Mouse (Mus musculus) cerebellum, postnatal 25 days (tissue): ENCODE measurements around the gene Atp2c2.

Experiments used
- DNase-seq, 2 experiments: peaks; one replicate each; pipeline ENCODE4 v3.0.0; 2021; ENCODE audit warnings: mixed read lengths in 2 of 2

Atp2c2 gene

DNA sequence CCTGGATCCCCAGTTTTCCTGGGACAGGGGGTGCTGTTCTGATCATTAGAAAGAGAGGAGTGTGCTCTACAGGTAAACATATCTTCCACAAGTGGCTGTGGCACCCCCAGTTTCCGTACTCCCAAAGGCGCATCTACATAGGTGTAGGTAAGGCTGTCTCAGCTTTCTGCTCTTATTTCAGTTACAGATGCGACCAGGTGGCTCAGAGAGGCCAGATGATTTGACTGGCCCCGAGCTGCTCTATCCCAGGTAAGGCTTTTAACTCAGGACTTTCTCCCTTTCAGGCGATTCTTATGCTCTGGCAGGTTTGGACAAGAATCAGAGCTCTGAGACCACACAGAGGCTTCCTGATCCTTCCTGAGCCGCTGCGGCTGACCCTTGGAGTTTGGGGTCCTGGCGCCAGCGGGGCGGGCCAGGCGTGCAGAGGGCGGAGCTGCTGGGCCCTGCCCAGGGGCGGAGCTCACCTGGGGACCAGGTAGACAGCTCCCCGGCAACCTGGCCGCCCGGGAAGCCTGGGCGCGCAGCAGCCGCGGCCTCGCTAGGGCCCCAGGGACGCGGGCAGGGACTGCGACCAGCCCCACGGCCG is at the start of gene Atp2c2:
TSS of gene Atp2c2 (plus strand) at position 461 of the 586 bp plus-strand sequence.
- DNase-seq: no peak

DNA sequence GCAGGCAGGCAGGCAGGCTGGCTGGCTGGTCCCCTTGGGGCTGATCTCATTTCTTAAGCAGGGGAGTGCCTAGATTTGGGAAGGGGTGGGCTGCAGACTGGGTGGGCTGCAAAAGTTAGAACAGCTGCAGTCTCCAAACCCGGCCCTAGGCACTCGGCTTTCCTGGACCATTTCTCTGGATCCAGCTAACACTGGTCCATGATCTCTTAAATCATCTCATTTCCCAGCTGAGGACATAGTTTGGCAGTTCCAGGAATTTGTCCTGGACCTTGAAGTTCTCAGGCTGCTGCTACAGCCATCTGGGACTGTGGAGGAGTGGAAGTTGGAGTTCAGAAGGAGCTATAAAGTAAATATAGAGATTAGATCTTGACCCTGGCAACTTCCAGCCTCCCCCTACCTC is 48.5 kb upstream of the Atp2c2 start:
- no peak for DNase-seq

DNA sequence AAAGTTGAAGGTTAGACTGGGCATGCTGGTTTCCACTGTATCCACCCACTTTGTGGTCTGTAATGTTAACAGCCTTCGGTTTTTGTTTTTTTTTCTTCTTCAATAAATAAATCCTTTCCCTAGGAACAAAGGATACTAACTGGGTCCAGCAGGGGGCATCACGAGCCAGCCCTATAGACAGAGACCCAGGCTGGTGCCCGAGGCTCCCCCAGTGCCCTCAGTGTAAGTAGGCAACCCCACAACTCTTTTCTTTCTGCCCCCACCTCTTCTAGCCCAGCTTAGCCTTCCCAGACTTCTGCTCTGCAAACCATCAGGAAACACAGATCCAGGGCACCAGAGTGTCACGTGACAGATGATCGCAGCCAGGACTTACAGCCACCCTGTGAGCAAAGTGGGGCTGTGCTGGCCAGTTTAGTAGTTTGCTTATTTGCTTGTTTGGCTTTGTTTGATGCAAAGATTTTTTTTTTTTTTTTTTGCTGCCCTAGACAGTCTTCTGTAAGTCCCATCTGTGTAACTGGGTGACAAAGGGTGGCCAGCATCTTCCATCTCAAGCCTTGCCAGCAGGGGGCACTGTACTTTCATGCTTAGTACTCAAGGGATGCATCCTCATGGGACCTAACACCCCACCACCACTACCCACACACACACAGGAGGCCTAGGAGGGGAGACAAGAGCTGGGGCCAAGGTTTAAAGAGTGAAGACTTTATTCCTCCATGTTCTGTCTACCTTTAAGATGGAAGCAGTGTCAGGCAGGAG is 42.9 kb upstream of the Atp2c2 start:
- DNase-seq: peak in 1 of 2 experiments; percentile 27

DNA sequence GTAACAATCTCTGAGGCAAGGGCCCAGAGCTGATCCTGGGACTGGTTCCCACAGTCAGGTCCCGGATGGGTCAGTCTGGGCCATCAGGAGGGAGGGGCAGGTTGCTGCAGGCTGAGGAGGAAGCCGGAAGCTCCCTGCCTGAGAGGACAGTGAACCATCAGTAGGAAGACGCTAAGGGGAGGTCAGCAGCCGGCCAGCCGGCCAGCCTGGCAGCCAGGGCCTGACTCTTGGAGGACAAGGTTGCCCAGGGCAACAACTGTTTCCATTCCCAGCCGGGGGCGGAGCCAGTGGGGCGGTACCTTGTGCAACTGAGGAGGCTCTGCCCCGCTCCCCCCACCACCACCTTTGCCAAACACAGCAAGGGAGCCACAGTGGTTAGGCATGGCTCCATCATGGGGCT is 38.7 kb upstream of the Atp2c2 start:
- DNase-seq: peak in 1 of 2 experiments; percentile 43

DNA sequence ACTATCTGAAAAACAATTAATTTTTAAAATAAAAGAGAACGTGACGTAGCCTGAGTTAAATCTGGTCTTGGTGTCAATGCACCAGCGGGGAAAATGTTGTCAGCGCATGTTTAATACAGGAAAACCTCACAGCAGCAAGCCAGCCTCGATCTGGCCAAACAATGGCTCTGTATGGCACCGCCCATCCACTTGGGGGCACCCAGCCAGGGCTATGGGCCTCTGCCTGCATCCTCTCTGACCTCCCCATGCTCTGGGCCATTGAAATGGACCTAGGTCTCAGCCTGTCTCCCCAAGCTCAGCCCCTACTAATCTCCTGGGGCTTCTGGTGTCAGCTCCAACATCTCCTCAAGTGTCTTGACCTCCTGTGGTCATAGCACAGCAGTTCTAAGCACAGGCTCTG is 37.9 kb upstream of the Atp2c2 start:
- DNase-seq: no peak

DNA sequence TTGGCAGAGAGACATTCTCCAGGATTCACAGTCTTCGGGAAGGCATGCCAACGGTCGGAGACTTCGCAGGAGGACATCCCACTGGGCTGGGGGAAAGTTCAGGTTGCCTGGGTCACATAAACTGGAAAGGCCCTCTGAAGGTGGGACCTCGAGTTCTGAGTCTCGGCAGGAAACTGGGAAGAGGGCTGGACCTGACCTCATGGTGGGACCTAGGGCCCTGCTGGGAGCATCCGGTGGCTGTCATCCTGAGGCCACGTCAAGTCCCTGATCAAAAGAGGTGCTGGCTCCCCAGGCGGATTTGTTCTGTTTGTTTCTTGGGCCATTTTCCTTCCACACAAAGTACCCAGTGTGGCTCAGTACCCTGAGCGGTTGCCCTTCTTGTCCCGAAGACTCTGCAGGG is 36.4 kb upstream of the Atp2c2 start:
- no peak for DNase-seq

DNA sequence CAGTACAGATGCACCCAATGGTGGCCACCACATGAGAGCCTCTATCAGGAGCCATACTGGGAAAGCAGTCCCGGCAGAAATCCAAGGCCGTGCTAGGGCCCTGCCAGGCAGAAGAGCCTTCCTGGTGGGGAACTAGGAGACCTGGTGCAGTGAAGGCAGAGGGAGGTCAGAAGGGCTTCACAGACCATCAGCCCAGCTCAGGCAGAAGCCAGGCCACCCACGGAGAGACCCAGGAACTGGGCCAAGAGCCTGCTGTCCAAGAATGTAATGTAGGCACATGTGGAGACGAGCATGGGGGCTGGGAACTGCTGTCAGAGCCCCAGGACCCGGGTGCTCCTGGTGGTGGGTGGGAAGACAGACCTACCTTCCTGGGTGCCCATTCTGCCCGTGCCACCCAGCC is 34.5 kb upstream of the Atp2c2 start:
- peak in 1 of 2 experiments; percentile 18 for DNase-seq

DNA sequence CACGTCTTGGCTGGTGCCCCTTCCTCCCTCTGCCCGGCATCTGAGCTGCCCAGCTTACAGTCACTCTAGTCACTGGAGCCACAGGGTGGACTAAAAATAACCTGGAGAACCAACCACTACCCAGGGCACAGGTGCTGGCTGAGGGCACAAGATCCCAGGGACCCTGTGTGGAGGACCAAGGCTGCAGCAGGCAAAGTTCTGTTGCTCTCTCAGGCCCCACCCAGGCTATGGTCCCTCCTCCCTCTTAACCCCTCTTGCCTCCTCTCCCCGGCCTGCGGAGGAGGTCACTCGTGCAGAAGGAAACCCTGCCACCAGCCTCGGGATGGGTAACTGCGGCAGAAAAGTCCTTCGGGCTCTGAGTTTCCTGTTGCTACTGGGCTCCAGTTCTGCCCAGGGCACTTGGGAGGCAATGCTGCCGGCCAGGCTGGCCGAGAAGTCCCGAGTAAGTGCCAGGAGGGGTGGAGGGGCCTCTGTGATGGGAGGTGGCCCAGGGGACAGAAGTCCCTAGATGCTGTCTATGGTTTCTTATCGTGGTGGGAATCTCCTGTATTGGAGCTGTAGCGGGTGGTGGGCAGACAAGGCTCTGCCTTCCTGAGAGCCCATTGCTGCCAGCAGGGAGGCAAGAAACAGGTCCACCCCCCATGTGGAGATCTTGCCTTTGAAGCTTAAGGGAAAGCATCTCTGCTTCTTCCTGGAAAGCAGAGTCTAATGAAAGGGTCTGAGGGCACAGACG is 33.4 kb upstream of the Atp2c2 start, which contains the start of gene Wfdc1:
TSS of gene Wfdc1 (plus strand) at position 147 of the 733 bp plus-strand sequence.
- DNase-seq: peak in 1 of 2 experiments; percentile 13

DNA sequence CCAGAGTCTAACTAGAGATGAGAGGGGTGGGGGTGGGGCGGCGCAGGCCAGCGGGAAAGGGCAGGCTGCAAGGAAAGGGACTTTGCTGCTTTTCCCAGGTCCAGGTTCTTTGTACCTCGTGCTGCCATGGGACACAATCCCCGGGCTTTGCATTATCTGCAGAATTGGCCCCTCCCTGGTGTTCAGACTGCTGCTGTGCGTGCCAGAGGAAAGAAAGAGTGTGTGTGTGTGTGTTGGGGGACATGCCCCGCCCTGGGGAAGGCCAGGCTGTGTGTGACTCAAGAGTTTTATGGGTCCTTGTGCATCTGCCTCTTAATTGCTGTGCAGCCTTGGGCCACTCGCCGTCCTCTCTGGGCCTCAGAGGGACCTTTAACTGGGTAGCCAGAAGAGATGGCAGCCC is 31.4 kb upstream of the Atp2c2 start:
- no peak for DNase-seq

DNA sequence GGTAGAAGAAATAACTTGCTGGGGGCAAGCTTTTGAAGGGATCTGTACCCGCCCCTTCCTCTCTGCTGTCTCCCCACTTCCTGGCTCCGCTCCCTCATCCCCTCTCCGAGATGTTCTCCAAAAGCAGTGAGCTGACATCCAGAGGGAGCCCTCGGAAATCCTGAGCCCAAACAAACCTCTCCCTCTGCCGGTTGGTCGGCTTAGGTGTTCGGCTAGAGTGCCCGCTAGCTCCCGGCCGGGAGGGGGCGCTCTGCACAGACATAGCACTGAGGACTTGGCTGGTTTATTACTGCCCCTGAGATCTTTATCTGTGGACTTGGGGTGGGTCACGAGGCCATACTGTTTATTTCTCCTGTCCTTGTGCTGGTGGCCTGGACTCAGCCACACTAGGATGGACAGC is 30.5 kb upstream of the Atp2c2 start:
- no peak for DNase-seq

DNA sequence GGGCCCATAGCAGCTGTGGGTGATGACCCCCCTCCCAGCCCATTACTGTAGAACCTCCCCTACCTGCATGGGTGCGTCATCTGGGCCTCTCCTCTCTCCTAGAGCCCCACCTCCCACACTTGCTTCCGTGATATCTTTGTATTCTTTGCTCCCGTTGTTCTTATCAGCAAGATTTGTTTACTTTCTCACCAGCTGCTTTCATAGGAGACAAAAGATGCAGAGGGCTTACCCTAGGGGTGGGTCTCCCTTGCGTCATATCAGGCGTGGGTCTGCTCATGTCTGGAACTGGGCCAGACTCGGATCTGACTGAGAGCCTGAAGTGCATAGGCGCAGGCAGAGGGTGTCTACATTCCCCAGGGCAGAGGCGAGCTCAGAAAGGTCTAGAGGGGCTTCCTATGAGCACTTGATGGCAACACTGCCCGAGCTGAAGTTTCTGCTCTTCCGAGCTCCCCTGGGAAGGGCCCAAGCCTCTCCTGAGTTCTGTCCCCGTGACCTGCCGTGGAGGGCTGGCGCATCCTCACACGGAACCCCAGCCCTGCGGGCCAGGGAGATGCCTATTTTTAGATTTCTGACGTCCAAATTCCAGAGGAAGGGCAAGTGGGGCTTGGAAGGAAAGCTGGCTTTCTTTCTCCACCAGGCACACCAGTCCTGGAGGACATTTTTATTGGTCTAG is 29.3 kb upstream of the Atp2c2 start:
- DNase-seq: no peak

DNA sequence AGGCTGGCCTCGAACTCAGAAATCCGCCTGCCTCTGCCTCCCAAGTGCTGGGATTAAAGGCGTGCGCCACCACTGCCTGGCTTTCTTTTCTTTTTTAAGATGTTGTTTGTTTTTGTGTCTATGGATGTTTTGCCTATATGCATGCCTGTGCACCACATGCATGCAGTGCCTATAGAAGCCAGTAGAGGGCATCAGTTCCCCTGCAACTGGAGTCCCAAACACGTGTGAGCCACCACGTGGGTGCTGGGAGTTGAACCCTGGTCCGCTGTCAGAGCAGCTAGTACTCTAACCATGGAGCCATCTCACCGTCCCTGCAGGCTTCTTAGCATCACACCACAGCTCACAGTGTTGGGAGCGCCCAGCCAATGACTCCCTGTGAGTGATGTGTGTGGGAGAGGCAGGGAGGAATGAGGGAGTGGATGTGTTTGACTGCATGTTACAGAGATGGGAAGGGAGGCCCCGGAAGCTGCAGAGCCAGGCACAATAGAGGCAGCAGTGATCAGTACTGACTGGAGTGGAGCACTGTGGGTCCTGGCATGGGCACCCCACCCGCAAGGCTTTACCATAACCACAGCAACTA is 25.7 kb upstream of the Atp2c2 start:
- DNase-seq: no peak

DNA sequence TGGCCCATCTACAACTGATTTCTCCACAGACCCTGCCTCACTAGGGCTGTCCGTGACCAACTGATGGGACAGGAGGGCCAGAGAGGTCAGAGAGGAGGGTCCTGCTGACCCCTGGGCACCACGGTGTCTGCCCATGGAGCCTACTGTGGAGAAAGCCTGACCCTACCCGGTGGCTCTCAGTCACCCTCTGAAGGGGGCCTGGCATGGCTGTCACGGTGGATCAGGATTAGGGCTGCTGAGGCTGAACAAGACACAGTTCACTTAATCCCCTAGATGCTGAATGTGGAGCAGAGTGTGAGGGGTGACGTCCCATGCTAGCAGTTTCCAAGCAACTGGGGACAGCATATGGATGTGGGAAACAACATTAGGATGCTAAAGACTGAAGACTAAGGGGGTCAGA is 24.4 kb upstream of the Atp2c2 start:
- no peak for DNase-seq

DNA sequence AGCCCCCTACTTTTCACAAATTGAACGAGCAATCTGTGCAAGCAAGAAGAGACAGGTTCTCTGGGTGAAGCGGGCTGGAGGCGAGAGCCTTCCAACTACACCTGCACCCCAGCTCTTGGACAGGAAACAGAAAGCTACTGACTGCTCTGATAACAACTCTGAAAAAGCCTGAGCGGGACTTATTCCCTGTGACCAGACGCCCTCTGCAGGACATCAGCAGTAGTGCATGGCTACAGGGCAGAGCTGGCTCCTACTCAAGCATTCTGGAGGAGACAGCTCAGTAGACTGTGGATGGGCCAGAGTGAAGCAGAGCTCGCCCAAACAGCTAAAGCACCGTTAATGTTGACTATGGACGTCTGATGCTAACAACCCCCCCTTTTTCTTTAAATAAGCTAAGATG is 23.4 kb upstream of the Atp2c2 start:
- peak; percentile 93 to 94 for DNase-seq

DNA sequence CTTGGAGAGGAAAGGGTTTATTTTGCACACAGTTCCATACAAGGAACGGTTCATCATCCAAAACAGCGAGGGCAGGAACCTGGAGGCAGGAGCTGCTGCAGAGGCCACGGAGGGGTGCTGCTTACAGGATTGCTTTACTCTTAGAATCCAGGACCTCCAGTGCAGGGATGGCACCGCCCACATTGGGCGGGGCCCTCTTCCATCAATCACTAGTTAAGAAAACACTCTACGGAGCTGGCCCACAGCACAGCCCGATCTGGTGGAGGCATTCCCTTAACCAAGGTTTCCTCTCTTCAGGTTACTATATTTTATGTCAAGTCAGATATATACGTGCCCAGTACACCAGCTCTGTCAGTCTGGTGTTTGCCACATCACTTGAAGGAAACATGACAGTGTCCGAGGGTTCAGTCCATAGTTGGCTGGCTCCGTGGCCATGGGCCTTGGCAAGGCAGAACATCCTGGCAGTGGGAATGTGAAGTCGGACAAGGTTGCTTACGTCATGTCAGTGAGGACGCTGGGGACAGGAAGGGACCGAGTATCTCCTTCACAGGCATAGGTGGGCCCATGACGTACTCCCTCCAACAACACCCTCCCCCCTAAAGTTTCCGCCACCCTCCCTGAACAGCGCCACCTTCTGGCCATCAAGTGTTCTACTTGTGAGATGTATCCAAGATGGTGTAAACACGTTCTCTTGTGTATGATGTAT is 21.5 kb upstream of the Atp2c2 start:
- DNase-seq: peak in 1 of 2 experiments; percentile 25

DNA sequence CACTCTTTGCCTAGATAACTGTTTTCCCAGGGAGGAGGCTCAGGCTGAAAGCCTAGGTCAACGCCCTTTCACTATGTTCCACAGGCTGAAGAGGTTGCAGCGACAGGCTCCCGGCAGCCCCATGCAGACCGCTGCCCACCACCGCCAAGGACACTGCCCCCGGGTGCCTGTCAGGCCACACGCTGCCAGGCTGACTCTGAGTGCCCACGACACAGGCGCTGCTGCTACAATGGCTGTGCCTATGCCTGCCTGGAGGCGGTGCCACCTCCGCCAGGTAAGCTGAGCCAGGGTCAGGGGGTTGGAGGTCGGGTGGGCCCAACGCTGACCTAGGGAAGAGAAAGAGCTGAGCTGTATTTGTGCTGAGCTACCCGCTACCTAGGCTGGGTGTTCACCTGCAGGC is 20.6 kb upstream of the Atp2c2 start:
- no peak for DNase-seq

DNA sequence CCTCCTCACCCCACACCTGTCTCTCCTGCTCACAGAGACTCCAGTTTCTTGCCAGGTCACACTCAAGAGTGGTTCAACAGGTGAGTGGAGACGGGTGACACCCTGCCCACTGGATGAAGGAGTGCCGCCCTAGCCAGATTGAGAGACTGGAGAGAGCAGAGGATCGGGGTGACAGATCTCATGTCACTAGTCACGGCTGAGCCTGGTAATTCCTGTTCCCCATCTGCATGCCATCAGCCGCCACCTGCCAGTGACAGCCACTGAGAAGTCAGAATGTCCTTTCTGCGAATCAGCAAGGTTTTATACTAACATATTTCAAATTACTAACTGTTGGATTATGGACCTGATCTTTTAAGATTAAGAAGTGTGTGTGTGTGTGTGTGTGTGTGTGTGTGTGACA is 9.2 kb upstream of the Atp2c2 start:
- DNase-seq: no peak

DNA sequence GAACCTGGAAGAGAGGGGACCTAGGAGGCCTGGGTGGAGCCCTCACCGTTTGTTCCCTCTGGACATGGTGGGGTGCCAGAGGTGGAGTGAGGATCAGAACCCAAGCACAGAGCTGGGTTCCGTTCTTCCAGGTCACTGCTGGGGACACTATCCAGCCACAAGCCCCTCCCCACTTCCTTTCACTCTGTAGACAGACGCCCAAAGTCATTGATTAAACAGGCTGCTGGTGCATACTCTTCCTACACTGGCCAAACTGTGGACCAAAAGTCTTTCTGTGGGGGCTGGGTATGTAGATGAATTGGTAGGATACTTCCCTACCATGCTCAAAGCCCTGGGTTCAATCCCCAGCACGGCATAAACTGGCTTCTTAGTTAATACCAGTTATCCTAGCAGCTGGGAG is 7.8 kb upstream of the Atp2c2 start:
- DNase-seq: no peak

DNA sequence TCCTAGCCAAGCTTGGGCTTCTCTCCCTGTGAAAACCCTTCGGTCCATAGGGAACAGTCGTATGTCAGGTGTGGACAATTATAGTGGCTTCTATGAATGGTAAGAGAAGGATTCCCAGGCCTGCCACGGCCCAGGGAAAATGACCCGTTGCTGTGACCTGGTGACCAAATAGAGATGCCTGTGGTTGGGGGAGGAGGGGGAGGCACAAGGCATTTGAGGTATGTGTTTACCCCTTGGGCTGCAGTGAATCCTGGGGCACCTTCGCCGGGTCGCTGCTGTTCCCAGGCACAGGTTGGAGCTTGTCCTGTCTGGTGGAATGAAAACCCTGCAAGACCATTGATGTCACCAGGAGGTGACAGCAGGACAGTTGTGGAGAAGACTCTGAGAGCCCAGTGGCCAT is 5.1 kb upstream of the Atp2c2 start:
- DNase-seq: no peak

DNA sequence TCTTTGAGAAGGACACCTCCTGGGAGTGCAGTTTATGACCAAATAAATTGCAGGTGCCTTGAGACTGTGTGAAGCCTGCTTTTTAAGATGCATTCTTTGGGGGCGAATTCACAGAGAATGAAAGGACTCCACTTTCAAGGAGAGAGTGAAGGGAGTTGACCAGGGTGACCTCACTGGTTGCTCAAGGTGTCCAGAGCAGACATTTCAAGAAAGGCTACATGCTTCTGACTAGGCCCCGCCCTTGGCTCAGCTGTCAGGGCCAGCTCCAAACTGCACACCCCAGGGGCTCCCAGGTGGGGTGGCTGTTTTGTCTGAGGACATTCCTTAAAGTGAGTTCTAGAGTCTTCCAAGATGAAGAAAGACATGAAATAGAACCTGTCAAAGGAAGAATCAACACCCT is 2.6 kb upstream of the Atp2c2 start:
- no peak for DNase-seq

DNA sequence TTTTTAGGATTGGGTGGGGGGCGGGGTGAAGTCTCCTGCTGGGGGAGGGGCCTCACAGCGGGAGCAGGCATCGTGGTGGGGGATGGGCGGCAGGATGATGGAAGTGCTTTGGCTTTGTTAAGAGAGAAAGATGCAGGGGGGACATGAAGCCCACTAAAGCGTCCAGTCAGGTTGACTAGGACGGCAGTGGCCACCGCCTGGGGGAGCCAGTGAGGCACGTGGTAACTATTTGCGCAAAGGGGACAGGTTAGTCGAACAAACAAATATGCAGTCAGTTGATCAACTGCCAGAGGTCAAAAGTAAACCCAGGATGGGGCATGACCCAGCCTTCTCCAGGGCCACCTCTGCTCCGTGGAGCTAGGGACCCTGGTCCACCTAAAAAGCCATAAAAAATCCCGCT is 849 bp upstream of the Atp2c2 start:
- peak; percentile 22 to 69 for DNase-seq

DNA sequence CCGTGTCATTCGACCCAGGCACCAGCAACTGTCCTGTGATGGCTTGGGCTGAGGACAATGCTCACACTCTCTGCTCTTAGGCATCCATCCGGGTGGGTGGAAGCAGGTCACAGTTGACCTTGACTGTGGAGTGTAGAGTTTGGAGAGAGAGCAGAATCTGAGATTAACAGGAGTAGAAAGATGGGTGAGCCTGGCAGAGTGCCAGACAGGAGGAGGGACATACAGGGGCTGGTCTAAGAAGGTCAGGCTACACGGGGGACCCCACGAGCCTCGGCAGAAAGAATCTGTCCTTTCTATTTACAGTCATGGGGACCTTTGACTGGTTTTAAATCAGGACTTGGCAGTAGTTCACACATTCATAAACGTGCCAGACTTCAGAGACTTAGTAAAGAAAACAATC is 3.2 kb downstream of the Atp2c2 start:
- DNase-seq: no peak
